Mouse (Mus musculus) hindbrain, embryonic 16.5 days (tissue): ENCODE results near the gene Lcn12. TPM values are rescaled to one million over a fixed set of nuclear protein-coding genes. Genes with fewer than 3 reads are reported as not detected.

Experiments used
- ATAC-seq: fragments of 200-750 bp; cut with Nextera tagmentation; 2 replicates; pipeline ENCODE4 v1.8.0; 2017; ENCODE audit warnings: moderate TSS enrichment, moderate library complexity
- H3K27ac ChIP-seq: fragments of 300-500 bp; sonication (generic); 2 replicates; pipeline ENCODE4 v1.5.1; 2014; ENCODE audit warnings: low read depth, mild to moderate bottlenecking, control low read depth, low read length, moderate library complexity
- H3K27me3 ChIP-seq: fragments of 300-500 bp; sonication (generic); replicated peaks from 2 replicates; pipeline ENCODE4 v1.6.1; 2014; ENCODE audit warnings: low read length; ENCODE audit not compliant: control insufficient read depth, insufficient read depth
- H3K36me3 ChIP-seq: fragments of 300-500 bp; sonication (generic); 2 replicates; pipeline ENCODE4 v1.6.1; 2014; ENCODE audit warnings: mild to moderate bottlenecking, low read length, moderate library complexity, mixed read lengths; ENCODE audit not compliant: control insufficient read depth, insufficient read depth
- H3K4me1 ChIP-seq: fragments of 300-500 bp; sonication (generic); 2 replicates; pipeline ENCODE4 v1.6.1; 2014; ENCODE audit warnings: low read depth, low read length; ENCODE audit not compliant: control insufficient read depth, insufficient read depth
- H3K4me2 ChIP-seq: fragments of 300-500 bp; sonication (generic); 2 replicates; pipeline ENCODE4 v1.6.1; 2014; ENCODE audit warnings: mild to moderate bottlenecking, low read length, control low read depth, moderate library complexity
- H3K4me3 ChIP-seq: fragments of 300-500 bp; sonication (generic); 2 replicates; pipeline ENCODE4 v1.5.1; 2014; ENCODE audit warnings: mild to moderate bottlenecking, low read length, control low read depth, moderate library complexity
- H3K9ac ChIP-seq: fragments of 300-500 bp; sonication (generic); 2 replicates; pipeline ENCODE4 v1.6.1; 2014; ENCODE audit warnings: low read depth, mild to moderate bottlenecking, control low read depth, low read length, moderate library complexity
- H3K9me3 ChIP-seq: fragments of 300-500 bp; sonication (generic); 2 replicates; pipeline ENCODE4 v1.6.1; 2014; ENCODE audit warnings: mild to moderate bottlenecking, low read length, moderate library complexity; ENCODE audit not compliant: control insufficient read depth
- WGBS: fragments of 180-500 bp; shearing (Covaris S2); extraction: QIAGEN DNeasy Blood & Tissue Kit; methylation state at CpG from one replicate; pipeline ENCODE4 v1.1.7; 2014; 5-methylcytosine and 5-hydroxymethylcytosine counted together
- polyA plus RNA-seq: library from polyadenylated mRNA; unstranded; fragments of >200 nt; fragmentation: Nextera tagmentation; extraction: Ambion mirVana; gene quantifications from 2 replicates; pipeline ENCODE4 v1.2.1, GENCODE M21; 2015

Gene Lcn12
- not detected in 2 replicates for polyA plus RNA-seq

- Histone ChIP-seq H3K4me2 (no peak within 1 kb of the TSS), H3K36me3 (no peaks in the 10 kb centered on the region), H3K27ac (no peak within 1 kb of the TSS), H3K4me1 (no peaks in the 10 kb centered on the region), H3K9ac (no peak within 1 kb of the TSS), H3K27me3 (no peaks in the 10 kb centered on the region), H3K9me3 (no peaks in the 10 kb centered on the region), H3K4me3 (no peak within 1 kb of the TSS)
- WGBS = 91% methylated on average over 5 of the region's 5 CpGs
- ATAC-seq = no peak
Observed at GRCm38 (mm10) chr2:25493476-25493961, at the start of gene Lcn12. Gene Lcn12 (minus strand): TSS chr2:25493911.

GRCm38 (mm10) chr2:25541644-25542367 lies 48.1 kb upstream of the Lcn12 start:
- peaks cover 5% of the 10 kb centered on the region for H3K4me1 ChIP-seq

DNA sequence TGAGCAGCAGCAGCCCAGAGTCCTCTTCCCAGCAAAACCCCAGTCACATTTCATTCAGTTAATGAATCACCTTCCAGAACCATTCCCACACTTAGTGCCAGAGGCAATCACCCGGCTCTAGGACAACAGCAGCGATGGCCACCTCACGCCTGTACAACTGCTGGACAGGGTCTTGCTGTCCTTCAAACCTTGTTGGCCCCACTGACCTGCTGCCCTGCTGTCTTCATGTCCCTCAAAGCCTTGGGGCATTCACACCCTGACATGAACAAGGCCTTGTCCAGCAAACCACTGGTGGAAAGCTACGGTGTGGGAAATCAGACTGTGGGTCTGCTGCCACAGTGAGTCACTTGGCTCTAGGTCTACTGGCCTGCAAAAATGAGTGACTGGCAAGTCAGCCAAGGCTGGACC lies 46.8 kb upstream of the Lcn12 start:
- no peaks in the 10 kb centered on the region for H3K4me1 ChIP-seq
- no peak overlapping the region for H3K4me2 ChIP-seq
- WGBS = 98% methylated on average over 4 of the region's 4 CpGs
- no peak overlapping the region for H3K4me3 ChIP-seq
- H3K27me3 ChIP-seq = no peaks in the 10 kb centered on the region
- no peak overlapping the region for H3K9ac ChIP-seq
- H3K9me3 ChIP-seq = no peaks in the 10 kb centered on the region
- no peak for ATAC-seq
- H3K27ac ChIP-seq = no peak overlapping the region
- no peaks in the 10 kb centered on the region for H3K36me3 ChIP-seq

More at GRCm38 (mm10) chr2:25541644-25542367, 48.1 kb upstream of the Lcn12 start:
- H3K9ac ChIP-seq = no peak overlapping the region
- no peak overlapping the region for H3K27ac ChIP-seq
- no peak overlapping the region for H3K4me2 ChIP-seq
- no peak for ATAC-seq
- 89% methylated on average over 10 of the region's 10 CpGs for WGBS
- no peaks in the 10 kb centered on the region for H3K27me3 ChIP-seq
- H3K36me3 ChIP-seq = no peaks in the 10 kb centered on the region
- H3K4me3 ChIP-seq = no peak overlapping the region
- H3K9me3 ChIP-seq = no peaks in the 10 kb centered on the region

DNA sequence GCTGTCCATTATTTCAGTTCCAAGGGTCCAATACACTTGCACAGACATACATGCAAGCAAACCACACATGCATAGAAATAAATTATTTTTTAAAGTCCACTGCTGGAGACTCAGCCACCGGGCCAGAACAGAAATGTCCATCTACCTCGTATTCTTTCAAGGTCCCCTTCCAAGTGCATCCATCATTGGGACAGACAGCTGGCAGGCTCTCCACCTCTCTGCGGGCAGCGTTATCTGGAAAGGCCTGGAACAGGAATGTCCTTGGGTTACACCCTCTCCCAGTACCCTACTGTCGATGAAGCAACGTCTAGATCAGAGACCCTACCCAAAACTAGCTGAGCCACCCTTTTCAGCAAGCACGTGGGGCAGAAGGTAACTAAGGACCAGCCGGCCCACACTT lies 42.8 kb upstream of the Lcn12 start:
- no peak overlapping the region for H3K9ac ChIP-seq
- H3K27ac ChIP-seq = no peak overlapping the region
- H3K27me3 ChIP-seq = no peaks in the 10 kb centered on the region
- H3K36me3 ChIP-seq = no peaks in the 10 kb centered on the region
- H3K4me1 ChIP-seq = no peaks in the 10 kb centered on the region
- WGBS = 92% methylated on average over 8 of the region's 8 CpGs
- H3K4me3 ChIP-seq = no peak overlapping the region
- no peak for ATAC-seq
- H3K9me3 ChIP-seq = no peaks in the 10 kb centered on the region
- no peak overlapping the region for H3K4me2 ChIP-seq

DNA sequence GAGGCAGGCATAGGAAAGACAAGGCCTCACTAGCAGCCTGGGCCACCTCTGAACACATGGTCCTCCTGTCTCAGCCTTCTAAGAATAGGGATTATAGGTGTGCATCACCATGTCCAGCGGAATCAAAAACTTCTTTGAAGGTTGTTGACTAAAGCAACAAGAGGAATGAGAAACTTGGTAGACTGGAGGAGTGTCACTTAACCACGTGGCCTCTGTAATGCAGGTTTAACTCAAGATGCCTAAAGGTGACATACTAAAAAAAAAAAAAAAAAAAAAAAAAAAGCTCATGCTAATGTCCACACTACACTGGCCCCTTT lies 41.1 kb upstream of the Lcn12 start:
- Histone ChIP-seq H3K36me3 (peaks cover 2% of the 10 kb centered on the region; the same call in 1 of the 2 replicates), H3K4me2 (no peak overlapping the region), H3K27ac (no peak overlapping the region), H3K9ac (no peak overlapping the region), H3K27me3 (no peaks in the 10 kb centered on the region), H3K9me3 (no peaks in the 10 kb centered on the region), H3K4me1 (no peaks in the 10 kb centered on the region), H3K4me3 (no peak overlapping the region)
- ATAC-seq = no peak
- 97% methylated on average over 2 of the region's 2 CpGs for WGBS

DNA sequence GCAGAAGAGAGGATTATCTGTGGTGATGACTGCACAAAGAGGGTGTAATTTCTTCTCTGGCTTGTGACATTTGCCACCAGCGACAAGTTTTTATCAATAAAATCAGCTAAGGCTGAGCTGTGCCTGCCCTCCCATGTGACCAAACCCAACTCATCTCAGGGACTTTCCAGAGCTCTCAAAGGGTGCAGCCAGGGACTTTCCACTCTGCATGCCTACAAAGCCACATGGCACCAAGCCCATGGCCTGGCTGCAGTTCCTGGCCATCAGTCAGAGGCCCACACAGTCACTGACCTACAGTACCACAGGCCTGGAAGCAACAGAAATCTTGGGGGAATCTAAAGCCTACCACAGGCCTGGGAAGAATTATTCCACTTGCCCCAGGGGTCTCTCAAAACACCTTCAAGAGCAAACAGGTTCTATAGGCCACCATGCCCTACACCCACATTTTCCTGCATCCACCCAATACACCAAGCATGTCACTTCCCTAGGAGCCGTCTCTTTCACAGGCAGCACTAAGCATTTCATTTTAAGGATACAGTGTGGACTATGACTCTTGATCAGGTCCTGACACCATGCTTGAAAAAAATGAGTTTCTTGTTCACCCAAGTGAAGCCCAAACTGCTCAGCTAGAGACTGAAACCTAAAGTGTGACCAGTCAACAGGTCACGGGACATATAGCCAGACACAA lies 40.6 kb upstream of the Lcn12 start:
- H3K27me3 ChIP-seq = no peaks in the 10 kb centered on the region
- no peak overlapping the region for H3K9ac ChIP-seq
- no peak overlapping the region for H3K27ac ChIP-seq
- H3K9me3 ChIP-seq = no peaks in the 10 kb centered on the region
- H3K4me3 ChIP-seq = no peak overlapping the region
- H3K36me3 ChIP-seq = peaks cover 4% of the 10 kb centered on the region; the same call in 1 of the 2 replicates
- WGBS = 96% methylated on average over 3 of the region's 3 CpGs
- ATAC-seq = peak; percentile 70; the same call in 1 of the 2 replicates
- no peak overlapping the region for H3K4me2 ChIP-seq
- H3K4me1 ChIP-seq = no peaks in the 10 kb centered on the region

DNA sequence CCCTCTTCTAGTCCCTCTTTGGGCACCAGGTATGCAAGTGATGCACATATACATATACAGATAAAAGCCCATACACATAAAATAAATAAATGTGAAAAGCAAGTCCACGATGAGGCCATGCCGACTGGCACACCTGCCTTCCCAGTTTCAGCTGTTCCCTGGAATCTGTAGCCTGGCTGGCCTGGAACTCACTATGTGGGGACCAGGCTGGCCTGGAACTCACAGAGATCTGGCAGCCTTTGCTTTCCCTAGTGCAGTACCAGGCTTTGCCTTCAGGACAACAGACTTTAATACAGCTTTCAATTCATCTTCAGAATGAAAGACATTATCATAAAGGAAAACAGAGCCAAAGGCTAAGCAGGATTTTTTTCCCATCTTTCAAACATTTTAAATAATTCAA lies 40.0 kb upstream of the Lcn12 start:
- no peaks in the 10 kb centered on the region for H3K27me3 ChIP-seq
- no peaks in the 10 kb centered on the region for H3K4me1 ChIP-seq
- no peak overlapping the region for H3K4me2 ChIP-seq
- peaks cover 5% of the 10 kb centered on the region; the same call in 1 of the 2 replicates for H3K36me3 ChIP-seq
- no peaks in the 10 kb centered on the region for H3K9me3 ChIP-seq
- no peak for ATAC-seq
- H3K4me3 ChIP-seq = no peak overlapping the region
- WGBS = 92% methylated on average over 2 of the region's 2 CpGs
- no peak overlapping the region for H3K9ac ChIP-seq
- H3K27ac ChIP-seq = no peak overlapping the region

DNA sequence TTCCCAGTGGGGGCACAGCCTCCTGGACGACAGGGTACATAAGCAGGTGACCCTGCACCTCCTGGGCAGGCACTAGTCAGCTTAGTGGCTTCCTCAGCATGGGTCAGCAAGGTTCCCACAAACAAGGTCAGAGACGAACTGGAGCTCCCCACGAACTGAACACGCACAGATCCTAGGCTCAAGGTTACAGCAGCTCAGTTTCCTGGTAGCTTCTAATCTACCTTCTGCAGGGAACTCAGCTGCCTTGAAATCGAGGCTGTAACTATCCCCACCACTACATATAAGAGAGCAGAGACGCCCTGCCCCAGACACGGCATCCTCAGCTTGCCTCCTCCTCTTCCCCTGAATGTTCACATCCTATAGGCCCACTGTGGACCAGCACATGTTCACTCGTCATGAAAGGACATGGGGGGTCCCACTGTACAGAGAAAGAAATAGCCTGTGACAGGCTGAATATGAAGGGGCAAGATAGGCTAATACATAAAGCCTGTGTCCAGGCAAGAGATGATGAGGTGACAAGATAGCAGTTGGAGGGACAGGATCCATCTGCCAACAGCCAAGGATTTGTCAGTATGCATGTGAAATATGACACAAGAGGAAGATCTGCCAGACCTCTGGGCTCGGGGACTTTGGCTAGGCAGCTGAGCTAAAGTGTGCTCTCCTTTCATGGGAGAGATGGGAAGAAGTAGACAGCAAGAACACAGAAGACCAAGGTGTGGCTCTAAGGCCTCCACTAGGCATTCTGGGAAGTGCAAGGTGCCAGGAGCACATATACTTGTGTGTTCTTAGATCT lies 33.0 kb upstream of the Lcn12 start:
- no peaks in the 10 kb centered on the region for H3K4me1 ChIP-seq
- WGBS = 92% methylated on average over 9 of the region's 9 CpGs
- no peak overlapping the region for H3K27ac ChIP-seq
- H3K4me3 ChIP-seq = no peak overlapping the region
- H3K36me3 ChIP-seq = peaks cover 26% of the 10 kb centered on the region
- H3K4me2 ChIP-seq = no peak overlapping the region
- ATAC-seq = no peak
- no peaks in the 10 kb centered on the region for H3K27me3 ChIP-seq
- H3K9me3 ChIP-seq = no peaks in the 10 kb centered on the region
- H3K9ac ChIP-seq = no peak overlapping the region

- H3K9ac ChIP-seq = no peak overlapping the region
- H3K4me2 ChIP-seq = no peak overlapping the region
- no peaks in the 10 kb centered on the region for H3K27me3 ChIP-seq
- H3K27ac ChIP-seq = no peak overlapping the region
- no peak for ATAC-seq
- WGBS = 72% methylated on average over 3 of the region's 3 CpGs
- H3K4me3 ChIP-seq = no peak overlapping the region
- no peaks in the 10 kb centered on the region for H3K4me1 ChIP-seq
- peaks cover 11% of the 10 kb centered on the region for H3K36me3 ChIP-seq
- H3K9me3 ChIP-seq = no peaks in the 10 kb centered on the region
Observed at GRCm38 (mm10) chr2:25509912-25510311, 16.2 kb upstream of the Lcn12 start.
